Mouse (Mus musculus) testis, adult 10 weeks (tissue): ENCODE measurements around the gene Lacc1. TPM values are rescaled to one million over a fixed set of nuclear protein-coding genes. Genes with fewer than 3 reads are reported as not detected.

Experiments used
- polyA plus RNA-seq: library from polyadenylated mRNA; stranded (reverse); fragments of 350-450 nt; fragmentation: Illumina TruSeq; extraction: RNeasy Lipid Tissue Mini Kit (QIAGEN cat#74804); gene quantifications from one replicate; pipeline ENCODE4 v1.2.3, GENCODE M21; 2014; ENCODE audit warnings: low read depth, low replicate concordance

Lacc1 gene
- 7.3 TPM for polyA plus RNA-seq

DNA sequence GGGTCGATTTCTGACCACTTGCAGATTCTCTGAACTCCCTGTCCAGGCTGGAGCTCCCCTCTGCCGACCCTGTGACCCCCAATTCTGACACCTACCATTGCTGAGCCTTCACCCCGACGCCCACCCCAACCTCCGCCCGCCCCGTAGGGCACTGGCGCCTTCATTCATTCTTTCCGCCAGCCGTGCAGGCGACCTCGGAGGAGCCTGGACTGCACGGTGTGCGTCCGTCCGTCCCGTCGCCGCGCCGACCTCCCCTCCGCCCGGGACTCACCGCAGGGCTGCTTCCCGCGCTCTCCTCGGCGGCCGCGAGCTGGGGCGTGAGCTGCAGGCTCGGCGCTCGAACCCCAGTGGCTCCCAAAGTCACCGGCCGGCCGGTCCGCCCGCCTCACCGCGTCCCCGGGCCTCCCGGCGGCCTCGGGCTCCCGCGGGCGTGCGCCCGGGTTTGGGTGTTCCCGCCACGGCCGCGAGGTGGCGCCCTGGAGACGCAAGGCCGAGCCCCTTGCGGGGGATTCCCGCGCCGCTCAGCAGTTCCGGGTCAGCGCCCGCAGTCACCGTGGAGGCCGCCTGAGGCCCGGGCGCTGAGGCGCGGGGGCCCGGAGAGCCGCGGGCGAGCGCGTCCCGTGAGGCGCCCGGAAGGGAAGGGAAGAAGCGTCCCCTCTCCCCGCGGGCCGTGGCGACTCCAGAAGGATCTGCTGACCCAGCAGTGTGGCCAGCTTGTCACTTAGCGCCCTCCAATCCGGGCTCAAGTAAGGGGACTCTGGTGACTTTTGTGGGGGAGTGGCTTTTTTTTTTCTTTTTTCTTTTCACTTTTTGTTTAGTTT lies at the start of gene Lacc1, which contains the start of gene Ccdc122:
Lacc1 (minus strand) TSS at position 679 of the 821 bp plus-strand sequence.
Ccdc122 (plus strand) TSS at position 547 of the 821 bp plus-strand sequence.

Other genes with a start within 250 kb of the Lacc1 start
- gene Ccdc122, start 132 bp downstream of the Lacc1 start, polyA plus RNA-seq, result 35.7 TPM
- gene Enox1, start 119.9 kb upstream of the Lacc1 start, polyA plus RNA-seq, result 6.6 TPM